In the genomic region with DNA sequence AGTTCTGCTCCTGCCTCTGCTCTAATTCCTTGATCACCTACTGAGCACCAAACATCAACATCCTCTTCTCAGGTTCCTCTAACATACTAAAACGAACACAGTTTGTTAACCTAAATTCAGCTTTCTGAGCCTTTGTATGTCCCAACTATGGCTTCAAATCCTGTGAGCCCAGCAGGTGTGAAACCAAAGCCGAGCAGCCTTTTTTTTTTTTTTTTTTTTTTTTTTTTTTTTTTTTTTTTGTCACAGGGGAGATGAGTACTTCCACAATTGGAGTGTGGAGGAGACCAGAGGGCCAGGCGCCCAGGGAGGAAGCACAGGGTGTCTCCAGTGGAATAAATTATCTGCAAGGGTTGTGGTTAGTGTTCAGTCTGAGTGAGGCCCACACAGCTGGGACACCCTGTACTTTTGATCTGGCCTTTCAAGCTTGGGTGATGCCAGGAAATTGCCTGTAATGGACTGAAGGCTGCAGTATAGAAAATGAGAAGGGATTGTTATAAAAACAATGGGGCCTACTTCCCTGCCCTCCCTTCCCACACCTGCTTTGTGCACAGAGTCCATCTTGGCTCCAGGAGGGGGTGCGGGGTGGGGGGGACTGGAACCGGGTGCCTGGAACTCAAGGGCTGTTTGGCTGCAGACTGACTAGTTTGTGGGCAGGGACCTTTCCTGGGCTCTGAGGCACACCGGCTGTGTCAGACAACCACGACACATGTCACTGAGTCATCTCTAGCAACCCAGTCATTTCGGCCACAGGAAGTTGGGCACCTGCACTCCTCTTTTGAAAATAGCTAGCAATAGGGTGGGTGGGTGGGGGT, we compare ENCODE assay signal across 11 mouse cellular contexts.
A peak's percentile ranks its signal among the peaks of the same experiment; 100 is the strongest.
DNase-seq lines count a peak whose midpoint lies in the region; ATAC-seq lines count a peak whose summit lies in the region.
"Had no signal": no experiment of that assay in that cellular context is flagged by ENCODE, and none has a peak within 500 bp of the region (broad histone marks: within the 10 kb centered on the region; RNA-seq: fewer than 3 reads in every experiment).

No protein-coding gene starts in this region.

- H3K9ac ChIP-seq in kidney, embryonic 14.5 days (ENCODE audit: low read depth, low read length), result no peak overlapping the region
- H3K9ac ChIP-seq in intestine, embryonic 16.5 days (ENCODE audit: low read depth, low read length), result no peak overlapping the region
- no peak overlapping the region for H3K9ac ChIP-seq in midbrain, embryonic 14.5 days (replicated peaks; ENCODE audit: low read length)
- H3K9ac ChIP-seq: embryonic facial prominence, embryonic 13.5 days had no signal

- no peaks in the 10 kb centered on the region for H3K9me3 ChIP-seq in kidney, embryonic 14.5 days (ENCODE audit: control insufficient read depth, low read length)
- H3K9me3 ChIP-seq in intestine, embryonic 16.5 days (ENCODE audit: control insufficient read depth, low read length), result no peaks in the 10 kb centered on the region
- no peaks in the 10 kb centered on the region for H3K9me3 ChIP-seq in midbrain, embryonic 14.5 days (ENCODE audit: control insufficient read depth, low read length)
- H3K9me3 ChIP-seq: embryonic facial prominence, embryonic 13.5 days had no signal

- H3K4me3 ChIP-seq in kidney, embryonic 14.5 days (ENCODE audit: low read length), result no peak overlapping the region
- no peak overlapping the region for H3K4me3 ChIP-seq in intestine, embryonic 16.5 days (ENCODE audit: low read length)
- no peak overlapping the region for H3K4me3 ChIP-seq in midbrain, embryonic 14.5 days (replicated peaks; ENCODE audit: low read depth, low read length)
- H3K4me3 ChIP-seq: embryonic facial prominence, embryonic 13.5 days; heart, adult 2 months had no signal

- H3K27ac ChIP-seq in kidney, embryonic 14.5 days (ENCODE audit: low read depth, low read length), result no peak overlapping the region
- H3K27ac ChIP-seq in intestine, embryonic 16.5 days (ENCODE audit: low read length), result no peak overlapping the region
- no peak overlapping the region for H3K27ac ChIP-seq in midbrain, embryonic 14.5 days (replicated peaks; ENCODE audit: low read depth, low read length)
- H3K27ac ChIP-seq: embryonic facial prominence, embryonic 13.5 days; heart, adult 2 months had no signal

- H3K27me3 ChIP-seq in kidney, embryonic 14.5 days (ENCODE audit: control insufficient read depth, insufficient read depth, low read length), result no peaks in the 10 kb centered on the region
- H3K27me3 ChIP-seq in intestine, embryonic 16.5 days (replicated peaks; ENCODE audit: control insufficient read depth, insufficient read depth, low read length), result no peaks in the 10 kb centered on the region
- no peaks in the 10 kb centered on the region for H3K27me3 ChIP-seq in midbrain, embryonic 14.5 days (ENCODE audit: control insufficient read depth, insufficient read depth, low read length)
- H3K27me3 ChIP-seq: embryonic facial prominence, embryonic 13.5 days had no signal

- DNase-seq in kidney, adult 11 months, result no peak
- peak; percentile 48 for DNase-seq in Muller cell, postnatal 12 days (ENCODE audit: inconsistent ontology term)
- DNase-seq in testis, postnatal 10 days (ENCODE audit: low spot score), result peak; percentile 46
- no peak for DNase-seq in midbrain, embryonic 14.5 days
- DNase-seq in neural tube, embryonic 10.5 days (ENCODE audit: extremely low spot score, low spot score), result no peak
- DNase-seq in left cerebral cortex, adult 11 months (ENCODE audit: low spot score), result no peak
- DNase-seq: layer of hippocampus, adult 9-11 months had no signal

- peak; percentile 90 for ATAC-seq in kidney, embryonic 14.5 days (ENCODE audit: low FRiP score, low TSS enrichment)
- peak; percentile 44; the same call in 1 of the 2 replicates for ATAC-seq in intestine, embryonic 16.5 days
- no peak for ATAC-seq in midbrain, embryonic 14.5 days (ENCODE audit: low FRiP score, low TSS enrichment)

- no peaks in the 10 kb centered on the region for H3K36me3 ChIP-seq in kidney, embryonic 14.5 days (ENCODE audit: control insufficient read depth, insufficient read depth, low read length)
- H3K36me3 ChIP-seq in intestine, embryonic 16.5 days (ENCODE audit: control insufficient read depth, insufficient read depth, low read length), result no peaks in the 10 kb centered on the region
- no peaks in the 10 kb centered on the region for H3K36me3 ChIP-seq in midbrain, embryonic 14.5 days (ENCODE audit: control insufficient read depth, insufficient read depth, low read length)
- H3K36me3 ChIP-seq: embryonic facial prominence, embryonic 13.5 days had no signal

- WGBS in kidney, embryonic 14.5 days, result 17% methylated on average over 8 of the region's 8 CpGs
- WGBS in intestine, embryonic 16.5 days, result 65% methylated on average over 8 of the region's 8 CpGs
- 60% methylated on average over 8 of the region's 8 CpGs for WGBS in midbrain, embryonic 14.5 days

- no peak overlapping the region for H3K4me2 ChIP-seq in kidney, embryonic 14.5 days (replicated peaks; ENCODE audit: low read depth, low read length)
- no peak overlapping the region for H3K4me2 ChIP-seq in intestine, embryonic 16.5 days (ENCODE audit: low read depth, low read length)
- no peak overlapping the region for H3K4me2 ChIP-seq in midbrain, embryonic 14.5 days (ENCODE audit: low read length)
- H3K4me2 ChIP-seq: embryonic facial prominence, embryonic 13.5 days had no signal

- no peaks in the 10 kb centered on the region for H3K4me1 ChIP-seq in kidney, embryonic 14.5 days (ENCODE audit: control insufficient read depth, insufficient read depth, low read length)
- no peaks in the 10 kb centered on the region for H3K4me1 ChIP-seq in intestine, embryonic 16.5 days (ENCODE audit: control insufficient read depth, insufficient read depth, low read length)
- no peaks in the 10 kb centered on the region for H3K4me1 ChIP-seq in midbrain, embryonic 14.5 days (ENCODE audit: control insufficient read depth, insufficient read depth, low read length)

Comparison
In these comparisons a context has a peak if more than half of its experiments do, and no peak if none do; other contexts are left out.
1. DNase-seq: peak in Muller cell, postnatal 12 days (single experiment) and testis, postnatal 10 days (single experiment); none in kidney, adult 11 months (single experiment), midbrain, embryonic 14.5 days (single experiment), neural tube, embryonic 10.5 days (single experiment) and left cerebral cortex, adult 11 months (single experiment).